Mouse (Mus musculus) kidney, adult 11 months (tissue): ENCODE results near the gene Lamtor1.

Experiments
- DNase-seq: peaks from one replicate; pipeline ENCODE4 v3.0.0; 2022

Gene Lamtor1

GRCm38 (mm10) chr7:101955862-101956261, 50.2 kb downstream of the Lamtor1 start:
- DNase-seq: no peak

- no peak for DNase-seq
Measured at GRCm38 (mm10) chr7:101956481-101956880, 50.8 kb downstream of the Lamtor1 start.

- DNase-seq: no peak
Measured at GRCm38 (mm10) chr7:101956911-101957310, 51.2 kb downstream of the Lamtor1 start.

- no peak for DNase-seq
Measured at GRCm38 (mm10) chr7:101962829-101963228, 57.1 kb downstream of the Lamtor1 start.

- no peak for DNase-seq
Measured at GRCm38 (mm10) chr7:101963621-101964020, 57.9 kb downstream of the Lamtor1 start.

- DNase-seq: peak; percentile 85
Measured at GRCm38 (mm10) chr7:101964551-101964950, 58.8 kb downstream of the Lamtor1 start.

- no peak for DNase-seq
Measured at GRCm38 (mm10) chr7:101965606-101966005, 59.9 kb downstream of the Lamtor1 start.

GRCm38 (mm10) chr7:101967256-101967655, 61.6 kb downstream of the Lamtor1 start:
- no peak for DNase-seq

GRCm38 (mm10) chr7:101968751-101969150, 63.0 kb downstream of the Lamtor1 start:
- DNase-seq: no peak

- peak; percentile 87 for DNase-seq
Measured at GRCm38 (mm10) chr7:101969694-101970428, 64.2 kb downstream of the Lamtor1 start.

GRCm38 (mm10) chr7:101970429-101970775, 64.7 kb downstream of the Lamtor1 start:
- peak; percentile 92 for DNase-seq

GRCm38 (mm10) chr7:101970821-101971461, 65.2 kb downstream of the Lamtor1 start:
- DNase-seq: peak; percentile 80

GRCm38 (mm10) chr7:101971721-101972120, 66.0 kb downstream of the Lamtor1 start:
- DNase-seq: no peak

- DNase-seq: no peak
Measured at GRCm38 (mm10) chr7:101973730-101974129, 68.0 kb downstream of the Lamtor1 start.

- no peak for DNase-seq
Measured at GRCm38 (mm10) chr7:101974505-101974904, 68.8 kb downstream of the Lamtor1 start.
